Comparison of ENCODE assay signal across 9 mouse cellular contexts in genomic region chr6:136471601-136472000, GRCm38 (mm10). TPM values are rescaled to one million over a fixed set of nuclear protein-coding genes. Genes with fewer than 3 reads are reported as not detected.
DNase-seq lines count a peak whose midpoint lies in the region; ATAC-seq and TF ChIP-seq lines count a peak whose summit lies in the region.
"Had no signal": no experiment of that assay in that cellular context is flagged by ENCODE, and none has a peak within 500 bp of the region (broad histone marks: within the 10 kb centered on the region; RNA-seq: fewer than 3 reads in every experiment).

No protein-coding gene starts in this region.

- 36% methylated on average over 5 of the region's 5 CpGs for WGBS in kidney, embryonic 14.5 days
- WGBS in hindbrain, postnatal 0 days, result 32% methylated on average over 5 of the region's 5 CpGs
- 31% methylated on average over 5 of the region's 5 CpGs for WGBS in neural tube, embryonic 13.5 days

- H3K36me3 ChIP-seq in kidney, embryonic 14.5 days (ENCODE audit: control insufficient read depth, insufficient read depth, low read length), result no peaks in the 10 kb centered on the region
- no peaks in the 10 kb centered on the region for H3K36me3 ChIP-seq in hindbrain, postnatal 0 days (ENCODE audit: insufficient read depth, low read length)
- no peaks in the 10 kb centered on the region for H3K36me3 ChIP-seq in neural tube, embryonic 13.5 days

- TF ChIP-seq CTCF in hindbrain, postnatal 0 days (IDR thresholded peaks at IDR 0.05; ENCODE audit: low read depth), result no peak

- H3K4me2 ChIP-seq in kidney, embryonic 14.5 days (replicated peaks; ENCODE audit: low read depth, low read length), result no peak overlapping the region
- H3K4me2 ChIP-seq in hindbrain, postnatal 0 days (ENCODE audit: low read depth, low read length), result no peak overlapping the region
- H3K4me2 ChIP-seq in neural tube, embryonic 13.5 days, result no peak overlapping the region

- peak overlapping the region; percentile 93; the same call in 1 of the 2 replicates for H3K27ac ChIP-seq in kidney, embryonic 14.5 days (ENCODE audit: low read depth, low read length)
- peak overlapping the region; percentile 94; the same call in 1 of the 2 replicates for H3K27ac ChIP-seq in hindbrain, postnatal 0 days
- H3K27ac ChIP-seq in neural tube, embryonic 13.5 days (replicated peaks), result peak overlapping the region; percentile 96

- H3K9ac ChIP-seq in kidney, embryonic 14.5 days (ENCODE audit: low read depth, low read length), result no peak overlapping the region
- H3K9ac ChIP-seq in hindbrain, postnatal 0 days (replicated peaks; ENCODE audit: low read length), result no peak overlapping the region
- H3K9ac ChIP-seq in neural tube, embryonic 13.5 days, result no peak overlapping the region

- no peak overlapping the region for H3K4me3 ChIP-seq in kidney, embryonic 14.5 days (ENCODE audit: low read length)
- H3K4me3 ChIP-seq in hindbrain, postnatal 0 days (ENCODE audit: low read length), result no peak overlapping the region
- no peak overlapping the region for H3K4me3 ChIP-seq in neural tube, embryonic 13.5 days

- DNase-seq in kidney, adult 9 months, result no peak
- DNase-seq in c-Kit-positive CD71-positive TER-119-positive erythroid progenitor cells, embryonic 14.5 days (ENCODE audit: low spot score), result peak; percentile 24
- DNase-seq in hindbrain, postnatal 0 days (ENCODE audit: low spot score), result no peak
- no peak for DNase-seq in right cerebral cortex, adult 18-20 months
- DNase-seq in adrenal gland, adult 18-20 months (ENCODE audit: low spot score in 2 of 2), result no peak
- no peak for DNase-seq in kidney, postnatal 25 days

- H3K27me3 ChIP-seq in kidney, embryonic 14.5 days (ENCODE audit: control insufficient read depth, insufficient read depth, low read length), result no peaks in the 10 kb centered on the region
- H3K27me3 ChIP-seq in hindbrain, postnatal 0 days (ENCODE audit: insufficient read depth, low read length), result no peaks in the 10 kb centered on the region
- H3K27me3 ChIP-seq in neural tube, embryonic 13.5 days, result no peaks in the 10 kb centered on the region

- peaks cover 9% of the 10 kb centered on the region for H3K9me3 ChIP-seq in kidney, embryonic 14.5 days (ENCODE audit: control insufficient read depth, low read length)
- no peaks in the 10 kb centered on the region for H3K9me3 ChIP-seq in hindbrain, postnatal 0 days (ENCODE audit: low read length)
- no peaks in the 10 kb centered on the region for H3K9me3 ChIP-seq in neural tube, embryonic 13.5 days

- ATAC-seq in kidney, embryonic 14.5 days (ENCODE audit: low FRiP score, low TSS enrichment), result no peak
- no peak for ATAC-seq in hindbrain, postnatal 0 days
- no peak for ATAC-seq in neural tube, embryonic 13.5 days (ENCODE audit: low read depth)

- H3K4me1 ChIP-seq in kidney, embryonic 14.5 days (ENCODE audit: control insufficient read depth, insufficient read depth, low read length), result peaks cover 46% of the 10 kb centered on the region
- peaks cover 21% of the 10 kb centered on the region for H3K4me1 ChIP-seq in hindbrain, postnatal 0 days (ENCODE audit: insufficient read depth, low read length)
- peaks cover 40% of the 10 kb centered on the region for H3K4me1 ChIP-seq in neural tube, embryonic 13.5 days (replicated peaks)

RNA-seq across cellular contexts. Expression of gene Atf7ip, which starts 34.4 kb away (rescaled TPM):
- 31.3 and 54.2 TPM in 2 replicates for polyA plus RNA-seq in kidney, embryonic 14.5 days (2014; fragmentation: Nextera tagmentation; extraction: Ambion mirVana)
- 39.4 and 42.8 TPM in 2 replicates for total RNA-seq in hindbrain, postnatal 0 days (2014; rRNA removed)
- 22.9 and 25.6 TPM in 2 replicates for polyA plus RNA-seq in hindbrain, postnatal 0 days (2015; fragmentation: Nextera tagmentation; extraction: Ambion mirVana)
- 37.8 and 55.4 TPM in 2 replicates for polyA plus RNA-seq in neural tube, embryonic 13.5 days (2015; fragmentation: Nextera tagmentation; extraction: Ambion mirVana)
- 10 to 100 TPM; 34.9 to 50.4 TPM for total RNA-seq in adrenal gland, adult 18-20 months (2021)

RNA-seq across cellular contexts. Expression of gene E330021D16Rik, which starts 56.2 kb away (rescaled TPM):
- 0.24 and 0.92 TPM in 2 replicates for polyA plus RNA-seq in kidney, embryonic 14.5 days (2014; fragmentation: Nextera tagmentation; extraction: Ambion mirVana)
- not detected in 2 replicates for total RNA-seq in hindbrain, postnatal 0 days (2014; rRNA removed)
- not detected in 2 replicates for polyA plus RNA-seq in hindbrain, postnatal 0 days (2015; fragmentation: Nextera tagmentation; extraction: Ambion mirVana)
- polyA plus RNA-seq in neural tube, embryonic 13.5 days (2015; fragmentation: Nextera tagmentation; extraction: Ambion mirVana), result not detected in 2 replicates
- not detected for total RNA-seq in adrenal gland, adult 18-20 months (2021)
- total RNA-seq: liver, adult 2 months had no signal
